Mouse (Mus musculus) T-cell, adult 2 months (primary cell): Measurements from ENCODE around the gene Polr2j.
A peak's percentile ranks its signal among the peaks of the same experiment; 100 is the strongest.

ENCODE experiments used
- DNase-seq: peaks from one replicate; pipeline ENCODE4 v3.0.0; 2022; ENCODE audit warnings: low spot score

Gene Polr2j

DNA sequence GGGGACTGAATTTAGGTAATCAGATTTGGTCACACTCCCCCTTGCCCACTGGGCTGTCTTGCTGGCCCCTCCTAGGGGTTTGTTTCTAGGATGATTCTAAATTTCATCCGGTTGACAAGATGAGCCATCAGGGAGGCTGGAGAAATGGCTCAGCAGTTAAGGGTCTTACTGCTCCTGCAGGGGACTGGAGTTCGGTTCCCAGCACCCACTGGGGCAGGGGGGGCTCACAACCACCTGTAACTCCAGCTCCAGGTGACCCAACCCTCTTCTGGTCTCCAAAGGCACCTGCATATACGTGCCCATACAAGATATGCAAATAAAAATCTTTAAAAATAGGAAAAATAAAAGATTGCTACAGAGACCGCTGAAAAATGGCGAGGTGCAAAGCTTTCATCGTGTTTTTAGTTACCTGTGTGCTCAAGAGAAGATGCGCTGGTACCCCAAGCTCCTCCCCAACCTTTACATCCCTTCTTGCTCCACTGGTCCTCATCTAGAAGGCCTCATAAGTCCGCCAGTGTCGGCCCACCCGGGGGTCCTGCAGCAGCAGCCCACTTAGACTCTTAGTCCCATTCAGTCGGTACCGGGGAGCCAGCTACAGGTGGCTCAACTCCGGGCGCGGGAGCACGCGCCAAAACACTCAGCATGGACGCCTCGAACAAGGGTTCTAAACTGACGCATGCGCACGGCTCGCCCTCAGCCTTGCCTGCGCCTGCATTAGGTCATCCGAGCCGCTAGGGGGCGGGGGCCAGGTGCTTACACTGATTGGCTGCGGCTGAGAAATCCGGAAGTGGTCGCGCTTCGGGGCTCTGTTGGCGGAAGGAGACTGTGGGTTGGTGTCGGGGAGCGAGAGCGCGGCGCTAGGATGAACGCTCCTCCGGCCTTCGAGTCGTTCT lies at the start of gene Polr2j:
Polr2j (plus strand) TSS at position 741 of the 893 bp plus-strand sequence.
- peak; percentile 97 for DNase-seq

DNA sequence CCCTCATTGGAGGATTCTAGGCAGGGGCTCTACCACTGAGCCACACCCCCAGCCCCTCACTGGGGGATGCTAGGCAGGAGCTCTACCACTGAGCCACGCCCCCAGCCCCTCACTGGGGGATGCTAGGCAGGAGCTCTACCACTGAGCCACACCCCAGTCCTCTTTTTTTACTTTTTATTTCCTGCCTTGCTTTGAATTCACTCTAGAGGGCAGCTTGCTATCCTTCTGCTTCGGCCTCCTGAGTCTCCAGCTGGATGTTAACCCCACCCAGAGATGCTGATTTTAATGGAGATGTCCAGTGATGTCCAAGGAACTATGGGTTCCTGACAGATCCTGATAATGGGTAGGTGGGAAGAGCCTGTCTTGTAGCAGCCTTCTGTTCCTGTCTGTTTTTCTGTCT lies 47.0 kb upstream of the Polr2j start:
- no peak for DNase-seq

DNA sequence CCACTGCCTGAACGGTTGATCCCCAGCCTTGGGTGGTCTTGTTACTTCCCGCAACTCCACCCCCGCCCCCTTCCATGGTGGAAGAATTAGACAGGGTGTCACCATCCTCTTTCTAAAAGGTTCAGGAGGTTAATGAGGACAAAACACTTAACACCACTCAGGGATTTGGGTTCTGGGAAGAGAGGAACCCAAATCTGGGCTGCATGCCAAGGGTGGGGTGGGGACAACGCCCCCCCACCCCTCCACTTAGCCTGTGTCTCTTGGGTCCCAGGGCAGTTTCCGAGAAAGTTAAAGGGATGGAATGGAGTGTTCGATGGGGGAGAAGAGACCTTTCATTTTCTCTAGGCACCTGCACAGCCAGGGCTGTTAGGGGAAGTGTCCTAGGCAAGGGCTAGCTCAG lies 43.4 kb upstream of the Polr2j start:
- DNase-seq, result no peak

DNA sequence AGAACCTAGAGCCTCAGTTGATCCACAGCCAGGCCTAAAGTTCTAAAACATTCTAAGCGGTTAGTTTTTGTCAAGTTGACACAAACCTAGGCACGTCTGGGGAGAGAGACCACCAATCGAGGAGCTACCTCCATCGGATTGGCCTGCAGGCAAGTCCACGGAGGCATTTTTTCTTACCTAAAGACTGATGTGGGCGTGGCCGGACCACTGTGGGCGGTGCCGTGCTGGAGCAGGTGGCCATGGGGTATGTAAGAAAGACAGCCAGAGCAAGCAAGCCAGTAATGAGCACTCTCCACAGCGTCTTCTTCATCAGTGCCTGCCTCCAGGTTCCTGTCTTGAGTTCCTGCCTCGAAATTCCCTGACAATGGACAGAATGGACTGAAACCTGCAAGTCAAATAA lies 42.9 kb upstream of the Polr2j start:
- DNase-seq, result no peak

DNA sequence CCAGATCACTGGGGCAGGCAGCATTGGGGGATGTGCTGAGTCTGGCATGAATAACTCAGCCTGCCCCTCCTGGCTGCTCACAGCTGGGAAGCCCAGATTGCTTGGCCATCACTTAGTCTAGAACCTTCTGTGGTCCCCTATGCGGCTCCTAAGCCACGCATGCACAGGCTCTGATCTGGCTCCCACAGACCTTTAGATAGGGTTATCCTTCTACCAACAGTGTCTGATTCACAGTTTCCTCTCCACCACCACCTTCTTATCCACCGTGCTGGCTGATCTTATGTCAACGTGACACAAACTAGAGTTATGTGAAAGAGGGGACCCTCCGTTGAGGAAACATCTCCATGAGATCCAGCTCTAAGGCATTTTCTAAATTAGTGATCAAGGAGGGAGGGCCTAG lies 41.4 kb upstream of the Polr2j start:
- no peak for DNase-seq

DNA sequence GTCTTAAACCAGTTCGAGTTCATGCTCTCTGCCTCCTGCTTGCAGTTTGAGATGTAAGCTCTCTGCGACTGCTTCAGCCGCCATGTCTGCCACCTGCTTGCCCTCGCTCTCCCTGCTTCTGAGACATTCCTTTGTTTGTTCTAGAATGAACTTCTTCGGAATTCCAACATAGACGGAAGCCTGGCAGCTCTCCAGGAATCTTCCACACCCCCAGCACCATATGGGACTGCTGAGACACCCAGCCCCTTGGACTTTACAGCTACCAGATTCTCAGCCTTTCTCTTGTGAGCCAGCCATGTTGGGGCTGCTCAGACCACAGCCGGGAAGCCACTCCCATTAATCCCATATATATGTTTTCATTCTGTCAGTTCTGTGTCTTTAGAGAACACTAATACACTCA lies 40.1 kb upstream of the Polr2j start:
- DNase-seq, result no peak

DNA sequence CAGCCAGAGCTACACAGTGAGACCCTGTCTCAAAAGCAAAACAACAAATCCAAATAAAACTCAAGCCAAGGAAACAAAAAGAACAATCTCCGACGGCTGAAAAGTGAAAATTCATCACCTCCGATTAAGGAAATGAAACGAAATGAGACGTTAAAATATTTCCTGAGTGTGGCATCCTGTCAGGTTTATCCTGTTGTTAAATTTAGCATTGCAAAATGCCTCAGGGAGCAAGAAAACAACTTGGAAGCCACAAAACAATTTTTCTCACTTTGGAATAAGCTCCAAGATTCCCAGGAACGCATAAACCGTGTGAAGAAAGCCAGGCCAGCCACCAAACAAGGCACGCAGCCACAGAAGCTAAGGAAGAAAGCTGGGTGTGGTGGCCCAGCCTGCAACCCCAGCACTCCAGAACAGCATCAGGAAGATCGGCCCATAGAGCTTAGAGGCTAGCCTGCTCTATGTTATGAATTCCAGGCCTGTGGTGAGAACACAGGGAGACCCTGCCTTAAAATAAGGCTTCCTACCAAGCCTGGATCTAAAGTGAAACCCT lies 39.4 kb upstream of the Polr2j start:
- no peak for DNase-seq

DNA sequence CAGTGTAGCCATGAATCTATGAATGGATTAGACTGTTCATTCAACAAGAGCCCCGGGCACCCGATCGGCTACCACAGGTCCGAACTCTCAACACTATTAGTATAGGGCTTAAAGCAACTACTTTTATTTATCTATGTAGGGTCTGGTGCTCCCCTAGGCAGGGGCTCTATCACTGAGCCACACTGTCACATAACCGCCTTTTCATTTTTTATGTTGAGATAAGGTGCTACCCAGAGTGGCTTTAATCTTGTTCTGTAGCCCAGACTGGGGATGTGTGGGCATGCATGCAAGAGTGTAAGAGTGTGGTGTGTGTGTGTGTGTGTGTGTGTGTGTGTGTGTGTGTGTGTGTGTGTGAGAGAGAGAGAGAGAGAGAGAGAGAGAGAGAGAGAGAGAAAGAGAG lies 38.3 kb upstream of the Polr2j start:
- no peak for DNase-seq

DNA sequence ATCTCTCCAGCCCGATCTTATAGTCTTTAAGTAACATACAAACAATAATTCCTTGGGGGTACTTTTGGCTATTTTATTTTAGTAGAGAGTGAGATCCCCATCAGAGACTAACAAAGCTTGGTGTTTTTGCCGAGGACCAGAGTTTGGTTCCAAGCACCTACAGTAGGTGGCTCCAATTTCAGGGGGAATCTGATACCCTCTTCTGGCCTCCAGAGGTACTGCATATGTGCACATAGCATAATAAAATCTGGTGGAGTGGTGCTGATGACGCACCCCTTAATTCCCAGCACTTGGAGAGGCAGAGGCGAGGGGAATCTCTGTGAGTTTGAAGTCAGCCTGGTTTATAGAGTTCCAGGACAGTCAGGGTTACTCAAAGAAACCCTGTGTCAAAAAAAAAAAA lies 34.1 kb upstream of the Polr2j start:
- DNase-seq, result peak; percentile 26

DNA sequence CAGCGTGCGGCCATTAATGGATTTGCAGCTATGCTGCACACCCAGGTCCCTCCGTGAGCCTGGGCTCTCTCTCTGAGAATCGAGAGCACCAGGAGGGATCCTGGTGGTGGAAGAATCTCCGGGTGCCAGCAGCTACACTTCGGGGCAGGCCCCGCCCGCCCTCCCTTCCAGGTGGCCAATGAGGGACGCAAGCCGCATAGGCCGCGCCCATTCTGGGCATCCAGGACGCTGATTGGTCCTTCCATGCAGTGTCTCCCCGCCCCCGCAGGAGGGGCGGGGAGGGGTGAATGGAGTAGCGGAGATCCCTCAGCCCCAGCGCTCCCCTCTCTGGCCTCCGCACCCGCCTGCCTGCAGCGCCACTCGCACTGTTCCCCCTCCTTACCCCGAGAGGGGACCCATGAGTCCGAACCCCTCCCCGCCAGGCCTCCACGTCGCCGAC lies 32.7 kb upstream of the Polr2j start, which contains the start of gene Rasa4:
Rasa4 (plus strand) TSS at position 248 of the 439 bp plus-strand sequence.
- peak; percentile 93 for DNase-seq

DNA sequence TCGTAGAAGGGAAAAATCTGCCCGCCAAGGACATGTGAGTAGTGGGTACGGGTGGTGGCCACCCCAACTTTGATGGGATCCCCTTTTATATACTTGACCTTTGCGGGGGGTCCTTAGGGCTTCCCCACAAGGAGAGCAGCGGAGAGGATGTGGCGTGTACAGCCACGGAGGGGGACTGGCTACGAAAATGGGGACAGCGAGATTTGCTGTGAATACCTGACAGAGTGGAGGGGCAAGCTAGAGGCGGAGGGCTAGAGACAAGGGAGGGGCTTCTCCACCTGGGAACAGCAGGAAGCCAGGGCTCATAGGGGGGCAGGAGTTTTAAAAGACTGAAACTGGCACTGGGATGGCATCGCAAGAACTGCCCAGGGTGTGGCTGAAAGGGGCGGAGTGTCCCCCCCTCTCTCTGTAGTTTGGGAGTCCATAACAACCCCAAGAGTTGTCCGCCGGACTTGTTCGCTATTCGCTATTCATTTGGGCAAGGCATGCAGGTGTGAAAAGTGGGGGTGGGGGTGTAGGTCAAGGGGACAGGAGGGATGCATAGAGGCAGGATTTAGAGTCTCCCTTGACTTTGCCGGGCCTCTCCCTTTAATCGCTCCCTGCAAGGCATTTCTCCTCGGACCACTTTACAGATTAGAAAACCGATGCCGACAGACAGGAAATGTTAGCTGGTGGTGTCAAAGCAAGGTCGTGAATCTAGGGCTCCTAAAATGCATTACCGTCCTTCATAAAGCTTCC lies 32.1 kb upstream of the Polr2j start:
- no peak for DNase-seq

DNA sequence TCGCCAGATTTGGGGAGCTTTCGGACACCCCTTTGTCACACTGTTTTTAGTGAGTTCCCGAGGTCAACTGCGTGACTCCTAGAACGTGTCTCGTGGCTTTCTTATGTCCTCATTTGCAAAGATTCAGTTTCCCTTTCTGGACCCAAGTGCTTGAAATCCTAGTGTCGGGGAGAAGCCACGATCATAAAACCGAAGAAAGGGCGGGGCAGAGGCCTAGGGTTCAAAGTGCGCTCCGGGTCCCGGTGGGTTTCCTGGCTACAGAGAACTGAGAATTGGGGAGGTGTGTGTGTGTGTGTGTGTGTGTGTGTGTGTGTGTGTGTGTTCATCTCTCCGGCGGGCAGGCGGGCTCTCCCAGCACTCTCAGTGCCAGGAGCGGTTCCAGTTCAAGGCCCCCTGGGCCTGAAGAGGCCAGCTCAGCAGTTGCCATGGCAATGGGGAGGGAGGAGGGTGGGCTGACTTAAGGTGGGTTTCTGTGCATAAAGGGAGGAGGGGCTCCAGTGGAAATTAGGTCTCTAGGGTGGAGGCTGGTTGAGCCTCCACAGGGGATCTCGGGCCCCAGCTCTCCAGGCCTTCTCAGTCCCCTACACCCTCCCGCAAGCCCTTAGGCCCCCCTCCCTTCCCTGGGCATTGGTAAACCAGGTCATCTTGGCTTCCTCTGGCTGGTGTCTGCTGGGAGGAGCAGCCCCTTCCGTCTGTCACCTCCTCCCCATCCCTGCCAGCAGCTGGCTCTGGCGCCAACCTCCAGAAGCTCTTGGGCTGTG lies 31.4 kb upstream of the Polr2j start:
- peak; percentile 36 for DNase-seq

DNA sequence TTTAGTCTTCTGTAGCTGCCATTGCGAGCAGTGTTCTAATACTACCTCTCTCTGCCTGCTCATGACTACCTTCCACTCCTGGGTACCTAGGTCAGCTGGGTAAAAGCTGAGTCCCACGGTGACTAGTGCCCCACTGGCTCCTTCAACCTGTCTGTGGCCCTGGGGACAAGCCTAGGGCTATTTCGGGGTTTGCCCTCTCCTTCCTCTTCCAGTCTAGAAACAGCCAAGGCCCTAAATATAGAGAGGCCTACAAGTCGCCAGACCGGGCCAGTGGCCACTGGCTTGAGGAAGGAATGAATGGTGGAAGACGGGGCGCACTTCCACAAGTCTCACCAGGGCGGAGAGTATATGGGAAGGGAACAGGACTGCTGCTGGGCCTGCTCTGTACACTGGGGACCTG lies 30.1 kb upstream of the Polr2j start:
- DNase-seq, result no peak

DNA sequence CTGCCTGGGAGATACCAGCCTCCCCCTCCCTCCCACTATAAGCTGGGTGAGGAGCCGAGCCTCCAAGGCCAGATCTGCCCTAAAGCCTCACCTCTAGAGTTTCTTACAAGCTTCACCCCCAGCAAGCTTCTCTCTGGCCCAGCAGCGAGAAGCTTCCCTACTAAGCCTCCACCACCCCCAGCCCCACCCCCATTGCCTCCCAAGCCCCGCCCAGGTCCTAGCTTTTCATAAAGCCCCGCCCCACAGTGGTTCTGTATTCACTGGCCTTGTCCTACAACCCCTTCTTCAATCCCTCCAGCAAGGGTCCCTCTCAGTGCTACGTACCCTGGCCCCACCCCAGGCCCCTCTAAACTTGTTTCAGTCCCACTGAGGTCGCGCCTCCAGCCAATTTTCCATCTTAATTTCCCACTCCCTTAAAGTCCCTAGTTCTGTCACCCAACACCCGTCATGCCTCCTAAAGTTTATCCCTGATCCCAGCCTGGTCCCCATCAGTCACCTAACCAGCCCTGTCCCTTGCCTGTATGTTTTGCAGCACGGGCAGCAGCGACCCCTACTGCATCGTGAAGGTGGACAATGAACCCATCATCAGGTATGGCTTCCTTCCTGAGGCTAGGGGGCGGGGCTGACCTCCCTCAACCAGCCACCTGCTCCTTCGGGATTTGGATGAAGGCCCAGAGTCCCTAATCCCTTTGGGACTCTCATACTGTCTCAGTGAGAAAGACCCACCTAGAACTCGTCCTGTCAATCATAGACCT lies 27.4 kb upstream of the Polr2j start:
- no peak for DNase-seq

DNA sequence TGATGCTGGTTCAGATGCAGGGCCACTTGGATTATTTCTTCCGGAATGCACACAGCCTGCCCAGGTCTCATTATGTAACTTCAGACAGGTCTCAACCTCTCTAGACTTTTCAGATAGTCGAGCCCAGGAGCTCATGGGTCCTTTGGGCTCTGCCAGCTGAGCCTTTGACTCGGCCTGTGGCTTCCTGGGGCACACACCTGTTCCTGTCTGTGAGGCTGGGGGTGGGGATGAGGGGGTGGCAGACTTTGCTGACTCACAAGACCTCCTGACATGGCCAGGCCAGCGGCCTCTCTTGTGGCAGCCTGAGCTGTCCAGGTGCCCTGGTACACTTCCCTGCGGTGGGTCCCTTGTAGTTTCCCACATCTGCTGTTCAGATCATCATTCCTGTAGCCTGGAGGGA lies 24.5 kb upstream of the Polr2j start:
- DNase-seq, result no peak

DNA sequence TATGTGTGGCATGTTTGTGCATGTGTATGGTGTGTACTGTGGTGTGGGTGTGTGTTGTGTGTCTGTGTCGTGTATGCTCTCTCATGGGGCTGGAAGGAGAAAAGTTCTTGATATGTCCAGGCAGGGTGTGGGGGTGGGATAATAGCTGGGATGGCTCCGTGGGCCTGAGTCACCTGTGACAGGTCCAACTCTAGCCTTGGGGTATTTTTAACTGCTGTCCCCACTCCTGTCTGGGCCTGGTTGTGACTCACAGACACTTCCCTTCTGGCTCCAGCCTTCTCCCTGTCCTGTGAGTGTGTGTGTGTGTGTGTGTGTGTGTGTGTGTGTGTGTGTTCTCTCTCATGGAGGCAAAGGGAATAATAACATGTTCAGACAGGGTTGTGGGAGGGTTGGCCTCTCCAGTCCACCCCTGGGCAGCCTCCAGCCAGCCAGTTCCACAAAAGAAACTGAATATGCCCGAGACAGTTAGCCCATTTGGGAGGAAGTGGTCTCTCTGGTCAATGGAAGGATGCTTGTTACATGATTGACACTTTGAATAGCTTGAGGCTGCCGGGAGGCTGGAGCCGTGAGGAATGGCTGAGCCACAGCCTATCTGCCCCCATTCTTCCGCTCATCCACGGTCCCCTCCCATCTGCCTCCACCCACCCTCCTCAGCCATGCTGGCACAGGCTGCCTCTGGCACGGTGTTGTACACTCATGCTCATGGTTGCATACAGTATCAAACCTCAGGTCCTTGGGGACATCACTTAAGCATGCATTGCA lies 22.0 kb upstream of the Polr2j start:
- no peak for DNase-seq

DNA sequence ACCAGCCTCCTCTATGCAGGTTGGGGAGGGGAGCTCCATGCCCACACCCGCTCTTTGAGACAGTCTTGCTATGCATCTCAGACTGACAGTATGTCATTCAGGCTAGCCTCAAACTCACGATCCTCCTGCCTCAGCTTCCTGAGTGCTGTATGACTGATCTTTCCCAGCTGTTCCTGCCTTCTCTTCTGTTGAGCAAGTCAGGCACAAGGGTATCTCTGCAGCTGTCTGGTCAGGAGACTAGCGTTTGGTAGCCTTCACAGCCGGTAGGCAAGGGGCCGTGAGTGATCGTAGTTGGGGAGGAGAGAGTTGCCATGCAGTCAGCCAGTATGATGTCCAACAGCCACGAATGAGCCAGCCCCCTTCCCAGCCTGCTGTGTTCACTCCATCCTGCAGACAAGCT lies 21.3 kb upstream of the Polr2j start:
- no peak for DNase-seq

DNA sequence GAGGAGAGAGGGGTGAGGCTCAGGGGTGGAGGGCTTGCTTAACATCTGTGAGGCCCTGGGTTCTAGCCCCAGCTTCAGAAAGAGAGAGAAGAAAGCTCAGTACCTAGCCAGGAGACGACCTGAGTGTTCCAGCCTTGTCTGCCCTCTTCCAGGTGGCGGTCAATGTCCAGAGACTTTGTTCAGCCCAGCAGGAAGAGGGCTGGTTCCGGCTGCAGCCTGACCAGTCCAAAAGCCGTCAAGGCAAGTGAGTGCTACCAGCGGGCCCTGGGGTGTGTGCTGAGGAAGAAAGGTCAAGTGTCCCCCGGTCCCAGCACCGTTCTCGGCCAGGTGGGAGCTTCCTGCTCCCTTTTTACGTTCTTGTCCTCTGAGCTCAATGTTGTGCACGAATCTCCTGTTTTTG lies 17.9 kb upstream of the Polr2j start:
- no peak for DNase-seq

DNA sequence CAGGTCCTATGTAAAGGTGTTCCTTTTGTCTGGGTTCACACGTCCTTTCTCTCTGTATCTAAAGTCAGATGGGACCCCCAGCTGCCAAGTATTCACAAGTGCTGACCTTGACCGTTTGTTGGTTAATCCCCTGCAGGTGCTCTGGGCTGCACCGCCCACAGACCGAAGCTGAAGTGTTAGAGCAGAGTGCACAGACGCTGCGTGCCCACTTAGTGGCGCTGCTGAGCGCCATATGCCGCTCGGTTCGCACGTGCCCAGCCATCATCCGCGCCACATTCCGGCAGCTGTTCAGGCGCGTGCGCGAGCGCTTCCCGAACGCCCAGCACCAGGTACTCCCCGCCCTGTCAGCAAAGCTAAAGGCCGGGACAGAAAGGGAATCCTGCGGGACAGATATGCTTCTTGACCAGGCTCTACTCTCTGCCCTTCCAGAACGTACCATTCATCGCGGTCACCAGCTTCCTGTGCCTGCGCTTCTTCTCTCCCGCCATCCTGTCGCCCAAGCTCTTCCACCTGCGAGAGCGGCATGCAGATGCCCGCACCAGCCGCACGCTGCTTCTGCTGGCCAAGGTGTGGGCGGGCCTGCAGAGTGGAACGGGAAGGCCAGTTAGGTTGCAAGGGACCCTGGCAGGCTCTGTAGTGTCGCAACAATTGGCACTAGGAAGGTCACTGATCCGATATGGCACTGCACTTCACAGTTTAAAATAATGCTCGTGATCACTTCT lies 14.2 kb upstream of the Polr2j start:
- peak; percentile 77 for DNase-seq

DNA sequence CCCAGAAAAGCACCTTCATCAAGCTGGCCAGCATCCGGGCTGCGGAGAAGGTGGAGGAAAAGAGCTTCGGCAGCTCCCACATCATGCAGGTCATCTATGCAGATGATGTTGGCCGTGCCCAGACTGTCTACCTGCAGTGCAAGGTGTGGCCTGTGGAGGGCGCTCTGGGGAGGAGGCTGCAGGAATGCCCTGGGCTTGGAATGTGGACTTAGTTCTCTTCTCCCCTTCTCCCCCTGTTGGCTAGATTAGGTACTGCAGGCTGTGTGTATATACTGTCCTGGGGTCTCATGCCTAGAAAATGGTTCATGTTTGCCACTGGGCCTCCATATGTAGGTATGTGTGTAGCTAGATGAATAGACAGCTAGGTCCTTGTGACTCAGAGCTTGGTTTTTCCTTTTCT lies 11.9 kb upstream of the Polr2j start:
- peak; percentile 52 for DNase-seq
